Mouse (Mus musculus) heart, adult 8-10 months (tissue): ENCODE results near the gene Dock1. TPM values are rescaled to one million over a fixed set of nuclear protein-coding genes. Genes with fewer than 3 reads are reported as not detected.

Experiments
- DNase-seq: peaks from one replicate; pipeline ENCODE4 v3.0.0; 2022; ENCODE audit warnings: low spot score
- total RNA-seq, 4 experiments: library from RNA; stranded (reverse); gene quantifications; 2 replicates each; pipeline ENCODE4 v1.2.4; 2022

Dock1 gene
- 10 to 100 TPM; 26.9 to 29.2 (median 27.7) TPM for total RNA-seq

DNA sequence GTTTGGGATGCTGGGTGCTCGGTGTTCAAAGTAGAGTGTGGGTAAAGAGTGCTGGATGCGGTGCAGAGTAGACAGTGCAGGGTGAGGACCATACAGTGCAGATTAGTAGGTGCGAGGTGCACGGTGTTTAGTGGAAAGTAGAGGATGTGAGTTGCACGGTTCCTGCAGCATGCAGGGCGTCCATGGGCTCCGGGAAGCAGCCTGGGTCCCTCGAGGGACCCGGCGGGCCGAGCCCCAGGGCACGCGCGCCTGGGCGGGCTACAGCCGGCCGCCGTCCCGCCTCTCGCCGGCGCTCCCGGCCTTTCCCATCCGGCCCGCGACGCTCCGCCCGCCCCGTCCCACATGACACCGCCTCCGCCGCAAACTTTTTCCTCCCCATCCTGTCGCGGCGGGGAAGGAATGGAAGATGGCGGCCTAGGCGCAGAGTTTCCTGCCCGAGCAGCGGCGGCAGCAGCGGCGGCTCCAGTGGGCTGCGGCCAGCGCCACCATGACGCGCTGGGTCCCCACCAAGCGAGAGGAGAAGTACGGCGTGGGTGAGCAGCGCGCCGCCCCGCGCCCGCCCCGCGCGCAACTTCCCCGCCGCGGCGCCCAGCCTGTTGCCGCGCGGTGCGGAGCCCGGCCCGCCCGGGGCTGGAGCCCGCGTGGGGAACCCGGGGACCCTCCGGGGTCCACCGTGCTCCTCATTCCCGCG, at the start of gene Dock1:
TSS of gene Dock1 (plus strand) at position 343 of the 691 bp plus-strand sequence.
- peak; percentile 79 for DNase-seq

GRCm38 (mm10) chr7:134627906-134628305, 42.5 kb upstream of the Dock1 start:
- peak; percentile 17 for DNase-seq

- peak; percentile 34 for DNase-seq
These were observed 20.1 kb upstream of the Dock1 start for GRCm38 (mm10) chr7:134650246-134650830.

DNA sequence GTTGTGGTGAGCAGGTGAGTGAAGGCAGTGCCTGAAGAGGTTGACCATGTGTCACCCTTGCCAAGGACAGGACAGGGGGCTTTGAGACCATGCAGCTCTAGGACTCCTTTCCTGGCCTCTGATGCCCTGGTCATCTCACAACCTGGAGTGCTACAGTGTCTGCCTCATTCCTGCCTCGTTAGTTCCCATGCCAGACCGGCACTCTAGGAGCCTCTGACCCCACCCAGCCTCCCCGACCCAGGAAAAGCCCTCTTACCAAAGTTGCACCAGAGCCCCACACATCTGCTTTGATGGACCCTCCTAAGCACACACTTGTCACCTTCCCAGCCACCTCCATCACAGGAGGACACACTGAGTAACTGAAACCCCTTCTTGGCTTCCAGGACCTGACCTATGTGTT, 19.4 kb upstream of the Dock1 start:
- DNase-seq: no peak

GRCm38 (mm10) chr7:134663241-134663640, 7.2 kb upstream of the Dock1 start:
- no peak for DNase-seq

- DNase-seq: no peak
These were observed 4.7 kb upstream of the Dock1 start for GRCm38 (mm10) chr7:134665642-134666282.

DNA sequence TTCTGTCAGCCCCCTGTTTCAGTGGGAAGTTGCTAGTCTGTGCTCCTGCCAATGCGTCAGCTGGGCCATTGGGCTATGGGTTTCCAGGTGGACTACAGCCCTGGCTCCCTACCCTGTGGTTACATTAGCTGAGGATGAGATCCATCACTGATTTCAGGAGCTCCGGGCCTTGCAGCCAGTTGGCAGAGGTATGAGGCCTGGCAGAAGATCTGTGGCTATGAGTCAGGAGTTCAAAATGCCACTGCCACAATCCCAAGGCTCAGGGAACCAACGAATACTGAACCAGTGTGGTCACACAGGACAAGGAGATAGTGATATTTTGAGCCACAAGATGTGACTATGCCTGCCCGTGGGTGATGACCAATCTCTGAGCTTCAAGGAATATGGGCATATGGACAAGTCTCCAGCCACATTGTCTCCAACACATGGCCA, 3.2 kb upstream of the Dock1 start:
- no peak for DNase-seq

DNA sequence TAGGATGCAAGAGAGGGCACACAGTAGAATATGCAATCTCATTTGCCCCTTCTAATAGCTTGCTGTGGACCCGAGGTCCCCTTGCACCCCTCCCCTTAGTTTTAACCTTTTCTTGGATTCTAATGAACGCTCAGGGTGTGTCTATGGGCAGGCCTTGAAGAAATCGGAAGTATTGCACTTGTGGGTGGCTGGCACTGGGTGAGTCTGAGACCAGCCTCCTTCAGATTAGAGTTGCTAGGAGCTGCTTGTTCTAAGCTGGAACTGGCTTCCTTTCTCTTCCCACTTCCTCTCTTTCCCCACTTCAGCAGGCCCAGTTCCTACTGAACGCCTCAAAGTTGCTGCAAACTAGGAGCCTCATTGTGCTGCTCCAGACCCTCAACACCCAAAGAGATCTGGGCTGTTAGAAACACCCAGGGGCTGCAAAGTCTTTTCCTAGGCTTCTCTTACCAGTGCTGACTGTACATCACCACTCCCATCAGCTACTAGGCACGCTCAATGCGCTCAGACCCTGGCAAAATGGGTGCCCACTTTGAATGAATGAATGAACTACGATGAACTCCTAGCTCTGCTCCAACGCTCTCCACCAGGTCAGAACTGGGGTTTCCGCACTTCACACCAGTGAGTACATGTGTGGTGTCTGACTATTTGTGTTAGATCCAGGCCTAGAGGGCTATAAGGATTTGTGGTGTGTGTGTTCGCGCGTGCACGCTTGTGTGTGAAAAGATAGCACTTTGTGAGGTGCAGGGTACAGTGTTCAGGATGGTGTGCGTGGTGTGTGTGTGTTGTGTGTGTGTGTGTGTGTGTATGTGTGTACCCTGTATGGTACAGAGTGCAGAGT, 761 bp upstream of the Dock1 start:
- no peak for DNase-seq

DNA sequence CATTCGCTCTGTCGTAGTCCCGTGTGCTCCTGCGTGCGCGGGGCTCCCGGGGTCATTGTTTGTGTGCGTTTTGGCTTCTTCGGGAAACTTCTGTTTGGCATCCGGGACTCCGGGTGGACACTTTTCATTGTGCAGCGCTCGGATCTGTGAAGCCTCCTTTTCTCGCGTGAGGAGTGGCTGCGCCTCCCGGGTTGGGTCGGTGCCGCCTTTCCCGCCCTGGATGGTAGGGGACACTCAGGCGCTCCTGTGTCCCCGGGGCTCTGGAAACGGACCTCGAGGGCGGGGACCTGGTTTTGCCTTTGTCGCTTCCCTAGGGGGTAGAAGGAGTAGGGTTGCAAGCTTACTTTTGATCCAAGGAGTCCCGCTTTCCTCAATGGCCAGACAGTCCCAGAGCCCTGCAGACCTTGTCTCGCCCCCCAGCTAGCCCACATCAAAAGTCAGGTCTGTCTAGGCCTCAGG, 578 bp downstream of the Dock1 start:
- DNase-seq: peak; percentile 40

DNA sequence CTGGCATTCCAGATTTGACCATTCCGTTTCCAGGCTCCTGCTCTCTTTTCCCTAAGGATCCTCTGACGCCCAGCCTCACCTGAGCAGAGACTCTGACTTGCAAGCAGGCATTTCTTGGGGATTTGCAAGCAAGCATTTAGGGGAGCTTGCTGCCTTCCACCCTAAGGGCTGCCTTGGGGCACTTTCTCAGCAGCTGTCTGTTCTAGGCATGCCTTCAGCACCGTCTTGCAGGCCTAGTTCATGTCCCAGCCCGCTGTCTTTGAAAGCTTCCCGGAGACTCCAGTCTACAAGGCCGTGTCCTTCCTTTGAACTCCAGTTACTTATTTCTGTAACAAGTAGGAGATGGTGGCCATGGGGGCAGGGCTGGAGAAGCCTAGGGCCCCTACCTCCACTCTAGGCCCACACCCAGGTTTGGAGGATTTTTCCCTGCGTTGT, 1.0 kb downstream of the Dock1 start:
- no peak for DNase-seq

GRCm38 (mm10) chr7:134673135-134673534, 2.7 kb downstream of the Dock1 start:
- no peak for DNase-seq

DNA sequence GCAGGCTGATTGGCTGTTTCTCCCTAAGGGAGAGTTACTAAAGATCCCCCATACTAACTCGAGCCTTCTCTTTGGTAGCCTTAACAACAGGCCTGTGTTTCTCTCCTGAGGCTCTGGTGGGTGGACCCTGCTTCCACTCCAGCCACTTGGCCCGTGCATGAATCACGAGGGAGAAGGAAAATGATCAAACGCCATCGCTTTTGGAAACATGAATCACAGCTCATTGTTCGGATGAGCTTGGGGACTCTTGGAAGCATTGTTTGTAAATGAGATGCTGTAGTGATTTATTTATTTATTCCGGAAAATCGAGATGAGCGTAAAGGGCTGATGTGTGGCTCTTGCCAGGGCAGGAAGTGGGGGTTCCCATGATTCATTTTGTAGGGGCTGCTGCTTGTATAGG, 3.5 kb downstream of the Dock1 start:
- DNase-seq: peak; percentile 71

GRCm38 (mm10) chr7:134677852-134678251, 7.4 kb downstream of the Dock1 start:
- no peak for DNase-seq

GRCm38 (mm10) chr7:134679314-134680158, 9.1 kb downstream of the Dock1 start:
- peak; percentile 47 for DNase-seq

DNA sequence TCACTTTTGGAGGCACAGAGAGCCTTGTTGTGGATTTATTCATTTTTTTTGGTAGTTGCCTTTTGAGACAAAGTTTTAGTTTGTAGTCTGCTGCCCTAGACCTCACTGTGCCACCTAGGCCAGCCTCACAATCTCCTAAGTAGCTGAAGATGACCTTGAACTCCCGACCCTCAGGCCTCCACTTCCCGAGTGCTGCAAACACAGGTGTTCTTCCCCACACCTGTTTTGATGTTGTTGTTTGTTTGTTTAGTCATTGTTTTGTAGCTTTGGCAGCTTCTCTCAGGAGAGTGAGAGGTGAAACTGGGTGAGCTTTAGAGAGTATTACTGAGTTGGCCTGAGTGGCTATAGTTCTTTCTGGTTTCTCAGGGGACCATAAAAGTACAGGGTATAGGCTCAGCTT, 9.7 kb downstream of the Dock1 start:
- no peak for DNase-seq

DNA sequence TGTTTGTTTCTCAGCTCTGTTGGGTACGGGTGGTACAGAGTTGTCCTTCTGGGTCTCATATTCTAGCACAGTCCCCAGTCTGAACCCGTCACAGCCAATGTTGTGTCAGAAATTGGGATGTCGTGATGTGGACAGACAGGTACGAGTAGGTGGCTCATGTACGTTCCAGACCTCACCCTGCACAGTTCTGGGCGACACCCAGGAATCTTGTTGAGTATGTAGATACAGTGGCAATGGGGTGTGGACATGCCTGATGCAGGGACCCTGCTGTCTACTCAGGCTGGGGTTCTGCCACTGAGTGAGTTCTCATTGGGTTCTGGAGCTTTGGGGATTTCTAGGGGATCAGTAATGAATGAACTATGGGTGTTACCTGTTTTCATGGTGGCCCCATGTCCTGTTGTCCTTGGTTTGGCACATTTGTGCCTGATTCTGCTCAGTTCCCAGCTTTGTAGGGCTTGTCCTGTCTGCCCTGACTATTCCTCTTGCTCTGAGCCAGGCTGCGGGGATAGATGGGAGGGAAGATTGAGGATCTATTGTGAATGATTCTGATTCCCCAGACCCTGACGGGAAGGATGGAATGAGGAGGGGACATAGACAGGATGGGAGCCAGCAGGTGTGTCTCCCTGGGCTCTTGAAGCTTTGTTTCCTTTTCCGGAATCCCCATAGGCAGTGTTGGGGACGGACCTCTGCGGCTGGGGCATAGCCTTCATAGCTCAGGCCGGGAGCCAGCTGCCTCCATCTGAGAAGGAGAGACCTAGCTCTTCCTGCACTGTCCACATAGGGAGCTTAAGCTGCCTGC, 11.5 kb downstream of the Dock1 start:
- DNase-seq: no peak

GRCm38 (mm10) chr7:134688332-134688731, 17.9 kb downstream of the Dock1 start:
- no peak for DNase-seq

GRCm38 (mm10) chr7:134690118-134690517, 19.7 kb downstream of the Dock1 start:
- DNase-seq: no peak

- no peak for DNase-seq
These were observed 20.4 kb downstream of the Dock1 start for GRCm38 (mm10) chr7:134690806-134691205.

DNA sequence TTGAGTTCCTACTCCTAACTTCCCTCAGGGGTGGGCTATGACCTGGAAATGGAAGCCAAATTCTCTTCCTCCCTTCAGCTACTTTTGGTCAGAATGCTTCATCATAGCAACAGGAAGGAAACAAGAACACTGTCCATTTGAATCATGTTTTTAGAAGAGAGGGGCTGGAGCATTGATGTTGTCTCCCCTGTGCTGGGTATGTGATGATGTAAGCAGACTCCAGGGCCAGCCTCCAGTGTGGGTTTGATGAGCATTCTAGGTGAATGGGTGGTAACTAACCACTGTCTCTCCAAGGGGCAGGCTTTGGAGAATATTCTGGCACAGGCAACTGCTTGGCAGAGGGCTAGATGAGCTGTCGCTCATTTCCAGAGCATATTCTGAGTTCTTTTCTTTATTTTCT, 22.9 kb downstream of the Dock1 start:
- DNase-seq: no peak
